Mouse (Mus musculus) cerebellum, adult 2 months (tissue): ENCODE measurements around the gene Pdzk1ip1.

Experiments
- CTCF ChIP-seq: fragments of 200-500 bp; IDR thresholded peaks from 2 replicates; pipeline ENCODE4 v1.5.1; 2011; ENCODE audit warnings: low read depth, mild to moderate bottlenecking, control low read depth, low read length, moderate library complexity, borderline replicate concordance; ENCODE audit not compliant: insufficient read depth
- POLR2A ChIP-seq: fragments of 200-500 bp; IDR thresholded peaks from 2 replicates; pipeline ENCODE4 v1.6.1; 2011; ENCODE audit warnings: low read length, control low read depth, borderline replicate concordance; ENCODE audit not compliant: insufficient read depth

GRCm38 (mm10) chr4:115063518-115064239 is 24.8 kb upstream of the Pdzk1ip1 start:
- TF ChIP-seq POLR2A (no peak), CTCF (no peak)
